Mouse (Mus musculus) heart, postnatal 14 days (tissue): ENCODE measurements around the gene Cyp8b1. TPM values are rescaled to one million over a fixed set of nuclear protein-coding genes. Genes with fewer than 3 reads are reported as not detected.
A peak's percentile ranks its signal among the peaks of the same experiment; 100 is the strongest.

ENCODE experiments used
- DNase-seq, 2 experiments: peaks; one replicate each; pipeline ENCODE4 v3.0.0; 2021 to 2022
- intact Hi-C: fragments of 180-260 bp; cut with DNase I; formaldehyde crosslinking; loops from one replicate; pipeline ENCODE4 v1.15.1; 2025
- total RNA-seq, 2 experiments: library from RNA; stranded (reverse); gene quantifications; 2 replicates each; pipeline ENCODE4 v1.2.3; 2021

The Cyp8b1 gene
- total RNA-seq, 2 experiments from 2014 or later = 0.10 TPM; not detected in 1

DNA sequence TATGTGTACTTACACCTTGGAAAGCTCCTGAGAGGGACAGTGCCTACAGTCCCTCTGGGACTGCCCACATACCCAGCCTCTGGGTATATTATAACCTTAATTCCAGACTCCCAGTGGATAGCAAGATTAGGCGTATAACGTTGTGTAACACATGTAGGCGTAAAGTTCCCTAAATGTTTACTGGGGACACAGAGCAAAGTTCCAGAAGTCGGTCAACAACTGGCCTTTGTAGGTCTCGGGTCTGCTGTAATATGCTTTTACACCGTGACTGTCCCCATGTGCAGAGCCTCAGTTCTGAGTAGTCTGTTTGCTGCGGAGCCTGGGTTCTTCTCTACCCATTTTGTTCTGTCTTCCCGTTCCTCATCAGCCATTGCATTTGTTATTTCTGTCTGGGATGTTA lies 7.3 kb upstream of the Cyp8b1 start:
- intact Hi-C loops = no loop called here
- DNase-seq = no peak

DNA sequence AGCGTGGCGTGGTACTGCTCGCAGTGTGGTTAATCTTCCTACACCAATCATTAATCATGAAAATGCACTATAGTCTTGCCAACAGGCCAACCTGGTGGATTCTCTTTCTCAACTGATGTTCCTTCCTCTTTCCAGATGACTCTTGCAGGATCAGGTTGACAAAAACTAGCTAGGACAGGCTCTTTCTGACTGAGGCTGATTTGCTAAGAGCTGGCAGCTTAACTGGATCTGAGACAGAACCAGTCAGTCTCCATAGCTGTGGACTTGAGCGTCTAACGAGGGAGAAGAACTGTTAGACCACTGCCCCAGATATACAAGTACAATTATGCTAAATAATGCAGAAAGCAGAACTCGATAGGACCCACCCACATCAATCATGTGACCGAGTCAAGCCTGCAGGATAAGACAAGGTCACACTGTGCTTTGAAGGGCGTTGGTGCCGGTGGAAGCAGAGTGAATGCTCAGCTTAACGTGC lies 3.0 kb upstream of the Cyp8b1 start:
- intact Hi-C loops = no loop called here
- no peak for DNase-seq

DNA sequence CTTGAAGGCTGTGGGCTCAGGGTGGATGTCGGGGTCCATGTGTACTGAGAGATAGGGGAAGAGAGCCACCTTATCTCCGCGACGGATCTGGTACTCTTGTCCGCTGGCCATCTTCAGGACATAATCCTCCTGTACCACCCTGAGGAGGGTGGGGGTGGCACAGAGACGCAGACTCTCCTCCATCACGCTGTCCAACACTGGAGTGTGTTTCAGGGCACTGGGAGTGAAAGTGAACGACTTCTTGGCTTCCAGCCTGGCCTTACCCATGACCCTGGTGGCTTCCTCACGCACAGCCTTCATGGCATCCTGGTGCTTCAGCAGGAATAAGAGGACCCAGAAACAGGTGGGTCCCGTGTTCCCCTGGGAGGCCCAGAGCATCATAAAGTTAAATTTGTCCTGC lies 1.0 kb downstream of the Cyp8b1 start:
- intact Hi-C loops = no loop called here
- no peak for DNase-seq

DNA sequence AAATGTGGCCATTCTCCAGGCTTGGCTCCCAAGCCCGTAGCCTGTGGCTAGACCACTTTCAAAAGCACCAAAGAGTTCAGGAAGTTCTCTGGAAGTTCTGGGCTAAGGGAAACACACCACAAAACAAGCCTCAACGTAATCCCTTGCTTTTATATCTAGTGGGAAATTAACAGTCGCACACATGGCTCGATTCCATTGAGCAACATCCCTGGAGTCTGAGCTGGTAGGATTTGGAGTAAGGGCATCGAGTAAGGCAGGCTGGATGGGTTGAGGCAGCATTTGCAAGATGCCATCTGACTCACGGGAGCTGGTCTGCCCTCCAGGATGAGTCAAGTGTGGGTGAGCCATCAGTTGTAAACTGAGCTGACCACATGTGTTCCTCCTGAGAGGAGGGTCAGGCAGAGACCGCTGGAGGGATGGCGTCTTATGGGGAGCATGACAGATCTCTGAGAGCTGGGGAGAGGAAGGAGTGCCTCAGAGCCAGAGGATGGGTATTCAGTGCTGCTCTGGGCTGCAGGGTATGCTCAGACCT lies 1.8 kb downstream of the Cyp8b1 start:
- intact Hi-C loops = no loop called here
- no peak for DNase-seq

DNA sequence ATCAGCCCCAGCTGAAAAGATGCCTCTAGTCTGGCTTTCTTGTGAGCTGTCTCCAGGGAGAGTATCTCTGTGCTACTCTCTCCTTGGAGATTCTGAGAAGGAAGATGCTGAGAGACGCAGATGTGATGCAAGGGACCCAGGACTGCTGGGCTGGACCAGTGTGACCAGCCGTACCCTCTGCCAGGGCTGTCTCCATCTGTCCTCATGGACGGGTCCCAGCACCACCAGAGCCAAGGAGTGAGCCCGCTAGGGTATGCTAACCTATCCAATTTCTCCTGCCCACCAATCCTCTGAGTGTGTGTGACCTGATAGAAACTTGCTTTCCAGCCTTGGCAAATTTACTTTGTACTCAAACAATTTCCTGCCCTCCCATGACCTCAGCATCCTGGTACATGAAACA lies 3.3 kb downstream of the Cyp8b1 start:
- intact Hi-C loops = no loop called here
- DNase-seq = no peak

DNA sequence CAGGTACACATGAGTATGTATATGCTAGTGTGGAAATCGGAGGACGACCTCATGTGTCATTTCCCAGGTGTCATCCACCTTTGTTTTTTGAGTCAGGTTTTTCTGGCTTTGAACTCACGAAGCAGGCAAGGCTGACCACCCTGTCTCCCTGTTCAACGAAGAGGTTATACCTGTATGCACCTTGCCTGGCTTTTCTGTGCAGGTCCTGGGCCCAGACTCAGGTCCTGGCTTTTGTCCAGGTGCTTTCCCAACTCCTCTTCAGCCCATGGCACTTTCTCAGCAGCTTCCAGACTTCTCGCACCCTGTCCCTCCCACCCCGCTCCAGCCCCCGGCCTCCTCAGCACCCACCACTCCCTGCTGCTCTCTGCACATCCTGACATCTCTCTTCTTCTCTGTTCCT lies 4.9 kb downstream of the Cyp8b1 start:
- intact Hi-C loops = no loop called here
- no peak for DNase-seq

DNA sequence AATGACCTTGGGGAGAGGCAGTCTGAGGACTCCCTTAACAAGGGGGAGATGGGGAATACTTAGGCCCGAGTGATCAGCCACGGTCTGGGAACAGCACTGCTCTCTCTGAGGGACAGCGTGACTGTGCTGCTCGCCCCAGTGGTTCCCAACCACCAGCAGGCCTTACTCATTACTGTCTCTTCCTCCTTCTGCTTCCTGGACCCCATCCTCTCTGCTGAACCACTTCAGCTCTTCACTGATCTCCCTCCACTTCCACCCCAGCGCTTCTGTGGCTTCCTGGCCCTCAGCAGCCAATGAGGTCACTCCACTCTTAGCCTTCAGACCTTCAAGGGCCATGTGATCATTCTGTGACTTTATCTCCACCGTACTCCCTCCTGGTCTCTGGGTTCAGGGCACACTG lies 6.5 kb downstream of the Cyp8b1 start:
- DNase-seq = no peak
- intact Hi-C loops = no loop called here

DNA sequence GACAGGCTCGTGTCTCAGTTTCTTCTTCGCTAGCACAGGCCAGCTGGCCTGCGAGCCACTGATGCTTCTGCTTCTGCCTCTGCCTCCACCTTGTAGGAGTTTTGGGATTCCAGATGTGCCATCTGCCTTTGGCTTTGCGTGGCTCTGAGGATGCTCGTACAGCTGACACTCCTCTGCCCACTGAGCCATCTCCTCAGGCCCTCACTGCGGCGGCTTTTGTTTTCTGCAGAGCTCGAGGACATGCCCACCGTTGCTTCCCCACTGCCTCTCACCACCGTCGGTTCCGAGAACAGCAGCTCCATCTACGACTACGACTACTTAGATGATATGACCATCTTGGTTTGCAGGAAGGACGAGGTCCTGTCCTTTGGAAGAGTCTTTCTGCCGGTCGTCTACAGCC lies 7.8 kb downstream of the Cyp8b1 start:
- intact Hi-C loops = no loop called here
- no peak for DNase-seq

DNA sequence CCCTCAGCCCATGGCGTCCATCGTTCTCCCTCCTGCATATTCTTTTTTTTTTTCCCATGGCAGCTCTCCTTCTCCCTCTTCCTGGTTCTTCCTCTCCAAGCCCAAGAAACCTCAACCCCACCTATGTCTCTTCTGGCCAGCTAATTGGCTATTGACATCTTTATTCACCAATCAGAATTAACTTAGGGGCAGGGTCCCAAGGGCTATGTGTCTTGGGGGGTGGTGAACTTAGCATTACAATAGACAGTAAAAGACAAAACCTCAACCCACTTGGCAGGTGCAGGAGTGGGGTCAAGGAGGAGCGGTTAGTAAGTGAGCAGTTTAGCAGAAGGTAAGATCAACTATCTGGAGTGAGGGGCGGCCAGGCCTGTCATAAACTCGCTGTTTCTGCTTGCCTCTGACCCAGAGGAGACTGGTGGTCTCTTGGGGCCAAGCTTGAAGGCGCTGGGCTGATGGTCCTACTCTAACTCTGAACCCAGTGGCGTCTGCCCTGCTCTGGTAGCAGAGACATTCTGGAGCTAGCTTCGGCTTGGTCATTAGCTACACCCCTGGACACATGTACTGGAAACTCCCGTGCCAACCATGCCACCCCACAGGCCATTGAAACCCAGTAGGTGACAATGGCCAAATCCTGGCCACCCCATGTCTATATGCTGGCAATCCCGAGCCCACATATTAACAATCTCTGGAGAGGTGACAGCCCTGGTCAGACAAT lies 8.6 kb downstream of the Cyp8b1 start:
- intact Hi-C loops = no loop called here
- no peak for DNase-seq

DNA sequence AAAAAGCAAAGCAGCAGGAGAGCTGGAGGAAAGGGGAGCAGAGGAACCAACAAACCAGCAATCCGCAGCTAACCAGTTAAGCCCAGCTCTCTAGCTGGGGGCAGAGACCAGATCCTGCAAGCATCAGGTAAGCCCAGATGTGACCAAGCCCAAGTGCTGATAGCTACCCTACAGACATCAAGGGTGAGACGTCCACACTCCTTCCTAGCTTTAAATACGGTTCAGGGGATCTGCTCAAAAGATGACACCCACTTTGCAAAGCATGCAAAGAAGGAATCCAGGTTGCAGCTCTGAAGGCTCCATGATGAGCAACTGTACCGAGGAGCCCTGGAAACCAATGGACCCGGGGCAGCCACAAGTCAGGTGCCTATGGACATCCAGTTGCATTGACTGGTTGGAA lies 9.6 kb downstream of the Cyp8b1 start:
- DNase-seq = no peak
- intact Hi-C loops = no loop called here

DNA sequence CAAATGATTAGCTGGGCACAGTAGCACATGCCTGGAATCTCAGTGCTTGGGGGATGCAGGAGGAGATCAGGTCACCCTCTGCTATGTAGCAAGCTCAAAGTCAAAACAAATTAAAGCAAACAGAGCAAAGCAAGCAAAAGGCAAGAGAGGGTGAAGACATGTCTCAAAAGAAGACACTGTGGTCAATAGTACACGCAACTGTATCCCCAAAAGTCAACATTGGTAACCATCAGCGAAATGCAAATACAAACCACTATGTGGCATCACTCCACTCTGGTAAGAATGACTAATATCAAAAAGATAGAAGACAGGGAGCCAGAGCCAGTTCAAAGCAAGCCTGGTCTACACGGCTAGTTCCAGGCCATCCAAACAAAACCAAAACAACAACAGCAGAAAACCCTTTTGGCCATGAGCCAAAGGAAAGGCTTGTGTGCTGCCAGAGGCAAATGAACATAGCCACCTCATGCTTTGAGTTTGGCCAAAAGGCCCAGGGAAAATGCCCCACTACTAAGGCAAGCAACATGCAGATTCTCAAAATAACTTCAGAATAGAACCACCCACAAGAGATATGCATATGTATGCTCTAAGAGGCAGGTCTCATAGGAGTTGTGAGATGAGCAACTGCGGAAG lies 10.4 kb downstream of the Cyp8b1 start:
- intact Hi-C loops = no loop called here
- DNase-seq = no peak

DNA sequence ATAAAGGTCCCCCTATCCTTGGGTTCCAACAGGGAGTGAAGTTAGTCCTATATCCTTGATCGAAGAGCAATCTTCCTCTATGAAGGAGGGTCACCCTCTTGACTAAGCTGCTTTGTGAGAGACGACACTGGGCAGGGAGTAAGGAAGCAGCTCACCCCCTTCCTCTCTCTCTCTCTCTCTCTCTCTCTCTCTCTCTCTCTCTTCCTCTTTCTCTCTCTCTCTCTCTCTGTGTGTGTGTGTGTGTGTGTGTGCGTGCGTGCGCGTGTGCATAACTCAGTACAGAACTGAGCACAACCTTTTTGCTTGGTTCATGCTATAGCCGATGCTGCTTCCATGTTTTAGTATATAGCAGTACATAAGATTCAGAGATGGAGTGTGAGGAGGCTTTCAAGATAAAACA lies 11.2 kb downstream of the Cyp8b1 start:
- DNase-seq = no peak
- intact Hi-C loops = no loop called here

DNA sequence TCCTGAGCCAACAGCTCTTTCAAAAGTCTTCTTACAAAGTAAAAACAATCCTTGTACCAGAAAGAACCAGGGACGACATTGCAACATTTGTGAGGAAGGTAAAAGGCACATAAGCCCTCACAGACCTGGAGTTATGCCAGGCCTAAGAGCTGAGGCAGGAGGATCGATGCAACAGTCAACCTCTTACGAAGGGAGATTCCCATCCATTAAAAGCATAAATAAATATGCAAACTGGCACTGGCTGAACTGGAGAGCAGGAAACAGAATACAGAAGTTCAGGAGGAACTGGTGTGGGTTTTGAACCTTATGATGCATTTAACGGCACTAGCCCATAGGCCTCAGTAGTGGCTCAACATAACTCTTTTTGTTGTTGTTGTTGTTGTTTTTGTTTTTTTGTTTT lies 11.8 kb downstream of the Cyp8b1 start:
- DNase-seq = no peak
- intact Hi-C loops = no loop called here

DNA sequence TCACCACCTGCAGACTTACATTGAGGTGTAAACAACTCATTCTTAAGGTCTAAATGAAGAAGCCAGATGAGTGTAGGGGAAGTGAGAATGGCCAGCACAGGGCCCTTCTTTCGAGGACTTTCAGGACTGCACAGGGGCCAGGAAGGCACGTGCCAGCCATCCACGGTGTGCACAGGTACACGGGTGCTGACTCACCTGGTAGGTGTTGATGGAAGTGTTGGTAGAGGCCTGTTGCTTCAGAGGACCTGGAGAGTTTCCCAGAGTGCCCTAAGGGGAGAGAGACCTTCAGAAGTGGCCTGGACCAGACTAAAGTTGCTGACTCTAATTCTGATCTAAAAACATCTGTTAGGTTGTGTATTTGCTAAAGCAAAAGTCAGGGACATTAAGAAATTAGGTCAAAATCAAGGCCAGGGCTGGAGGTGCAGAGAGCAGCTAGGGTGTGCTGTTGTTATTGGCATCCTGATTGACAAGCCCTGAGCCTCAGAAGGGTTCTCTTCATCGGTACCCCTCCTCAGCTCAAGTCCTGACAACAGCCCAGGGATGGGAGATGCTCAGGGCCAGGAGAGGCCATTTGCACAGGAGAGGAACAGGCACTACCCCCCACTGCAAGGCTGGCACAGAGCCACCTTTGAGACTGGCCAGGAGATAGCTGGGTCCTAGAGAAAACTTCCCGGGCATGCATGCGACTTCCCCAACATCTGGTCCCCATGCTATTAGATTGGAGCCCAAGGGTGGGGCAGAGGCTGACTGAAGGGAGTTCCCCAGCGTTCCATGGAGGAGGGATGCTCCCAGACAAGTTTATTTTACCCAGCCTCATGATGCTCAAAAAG lies 12.4 kb downstream of the Cyp8b1 start:
- DNase-seq = peak; percentile 43 to 44
- intact Hi-C loops = no loop called here

DNA sequence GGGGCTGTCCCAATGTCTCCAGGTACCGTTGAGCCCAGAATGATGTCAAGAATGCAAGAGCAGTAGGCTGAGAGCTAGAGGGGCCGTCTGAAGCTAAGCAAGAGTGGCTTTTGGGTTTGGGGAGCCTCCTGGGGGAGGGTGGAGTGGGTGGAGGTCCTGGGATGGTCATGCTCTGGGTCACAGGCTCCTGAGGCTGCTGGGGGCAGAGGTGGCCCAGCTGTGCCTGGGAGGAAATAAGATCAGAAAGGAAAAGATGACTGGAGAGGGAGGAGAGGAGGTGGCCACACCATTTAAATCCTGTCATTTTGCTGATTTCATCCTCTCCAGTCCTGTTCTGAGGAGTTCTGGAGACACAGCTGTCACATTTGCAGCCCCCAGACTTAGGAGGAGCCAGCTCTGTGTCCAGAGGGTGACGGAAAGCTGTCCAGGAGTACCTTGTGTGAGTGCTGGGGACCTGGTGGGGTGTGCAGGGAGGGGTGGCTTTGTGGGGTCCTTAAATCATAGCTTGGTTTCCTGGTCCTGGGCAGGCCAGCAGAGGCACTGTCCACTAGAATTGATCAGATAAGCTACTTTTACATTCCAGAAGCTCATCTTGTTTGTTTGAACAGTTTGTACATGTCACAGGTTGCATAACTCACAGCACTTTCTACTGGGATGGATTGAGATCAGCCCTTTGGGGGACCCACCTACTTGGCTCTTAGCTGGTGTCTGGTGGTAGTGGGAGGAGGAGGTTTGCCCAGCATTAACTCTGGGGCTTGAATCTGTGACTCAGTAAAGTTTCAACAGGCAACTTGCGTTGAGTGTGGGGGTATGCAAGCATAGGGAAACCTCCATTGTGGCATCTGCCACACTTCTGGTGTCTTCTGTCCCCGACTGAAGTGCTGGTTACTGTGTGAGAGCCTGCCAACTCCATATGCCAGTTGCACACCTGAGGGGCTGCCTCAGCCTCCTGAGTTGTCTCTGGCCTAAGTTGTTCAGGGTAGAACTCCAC lies 14.1 kb downstream of the Cyp8b1 start:
- DNase-seq = no peak
- intact Hi-C loops = no loop called here

DNA sequence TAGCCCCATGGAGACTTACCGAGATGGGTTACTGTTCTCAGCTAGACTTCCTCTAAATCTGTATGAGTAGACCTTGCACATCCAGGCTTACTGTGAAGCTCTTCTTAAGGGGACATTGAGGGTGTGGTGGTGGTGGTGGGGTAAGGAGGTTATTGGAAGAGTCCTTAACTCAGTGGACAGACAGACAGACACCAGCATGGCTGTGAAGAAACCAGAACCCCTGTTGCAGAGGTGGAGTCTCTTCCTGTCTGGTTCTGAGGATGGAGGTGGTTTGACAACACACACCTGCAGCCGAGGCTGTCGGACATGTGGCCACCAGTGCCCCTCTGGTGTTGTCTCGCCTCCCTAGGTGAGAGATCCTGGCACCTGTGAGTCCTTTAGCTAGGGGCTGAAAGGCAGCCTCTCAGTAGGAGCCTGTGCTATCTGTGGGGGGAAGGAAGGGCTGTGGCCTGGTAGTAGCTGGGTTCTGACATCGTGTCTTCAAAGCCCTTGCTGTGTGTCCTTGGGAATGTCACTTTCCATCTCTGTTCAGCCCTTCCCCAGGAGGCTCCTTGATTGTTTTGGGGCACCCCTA lies 15.7 kb downstream of the Cyp8b1 start:
- intact Hi-C loops = no loop called here

DNA sequence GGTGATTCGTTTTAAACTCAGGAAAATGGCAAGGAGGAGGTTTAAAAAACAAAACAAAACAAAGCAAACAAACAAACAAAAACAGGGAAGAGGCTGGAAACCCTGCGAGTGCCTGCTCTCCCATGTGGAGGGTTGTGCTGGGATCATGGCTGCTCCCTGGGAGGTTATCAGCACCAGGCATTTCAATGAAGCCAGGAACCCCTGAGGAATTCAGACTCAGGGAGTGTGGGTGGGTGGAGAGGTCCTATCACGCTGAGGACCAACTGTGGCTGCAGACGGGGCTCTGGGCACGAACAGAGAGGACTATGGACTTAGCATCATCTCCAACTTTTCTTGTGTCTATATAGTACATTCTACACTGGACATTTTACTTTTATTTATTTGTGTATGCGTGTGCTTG lies 16.8 kb downstream of the Cyp8b1 start:
- intact Hi-C loops = no loop called here
- no peak for DNase-seq

More for the DNA sequence above, 15.7 kb downstream of the Cyp8b1 start:
- no peak for DNase-seq

DNA sequence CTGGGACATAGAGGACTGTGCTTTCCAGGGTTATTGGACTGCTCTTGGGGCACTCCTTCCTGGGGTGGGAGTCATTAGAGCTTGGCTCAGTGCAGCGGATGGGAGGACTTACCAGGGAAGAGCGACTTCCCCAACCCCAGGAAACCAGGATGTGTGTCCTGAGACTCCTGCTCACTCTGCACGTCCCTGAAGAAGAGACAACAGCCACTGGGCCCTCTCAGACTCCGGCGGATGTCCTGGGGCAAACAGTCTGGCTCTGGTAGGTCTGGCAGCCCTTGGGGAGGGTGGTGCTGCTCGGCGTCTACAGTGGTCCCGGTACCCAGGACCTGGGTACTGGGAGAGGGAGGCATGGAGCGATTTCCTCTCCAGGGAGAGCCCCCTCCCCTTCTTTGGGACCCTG lies 17.9 kb downstream of the Cyp8b1 start, which contains the start of gene Ackr2:
Gene Ackr2 (plus strand): TSS at position 111 of the 400 bp plus-strand sequence.
- intact Hi-C loops = no loop called here
- no peak for DNase-seq

DNA sequence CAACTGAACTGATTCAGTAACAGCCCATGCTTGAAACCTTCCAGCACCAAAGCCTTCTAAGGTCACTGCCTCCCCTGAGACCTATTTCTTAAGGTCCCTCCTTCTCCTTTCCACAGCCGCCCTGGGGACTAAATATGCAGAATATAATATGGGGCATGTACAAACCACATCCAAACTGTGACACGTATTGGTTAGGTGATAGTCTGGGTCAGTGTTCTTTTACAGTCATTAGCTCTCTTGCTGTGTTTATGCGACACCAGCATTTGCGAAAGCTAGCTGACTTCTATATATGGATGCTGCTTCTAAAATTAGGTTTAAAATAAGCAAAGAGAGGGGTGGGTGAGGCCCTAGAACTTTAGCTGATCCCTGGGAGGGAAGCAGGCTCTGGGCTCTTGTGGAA lies 19.3 kb downstream of the Cyp8b1 start:
- intact Hi-C loops = no loop called here
- DNase-seq = no peak
